Mouse (Mus musculus) embryo, embryonic 11 days (tissue): ENCODE measurements at regions not wholly inside any gene's neighbourhood (a gene's known extent, or its start where the extent isn't known, plus 50 kb on each side); places are given as distances from the start of the nearest gene placed in this dataset.
"Not testable (repeated sequence)": the region's sequence is repeated elsewhere in the genome, so short reads cannot be mapped to it uniquely, and the experiment has no call there.

Experiments used
- DNase-seq: peaks from one replicate; pipeline ENCODE4 v3.0.0-alpha.2; 2015

DNA sequence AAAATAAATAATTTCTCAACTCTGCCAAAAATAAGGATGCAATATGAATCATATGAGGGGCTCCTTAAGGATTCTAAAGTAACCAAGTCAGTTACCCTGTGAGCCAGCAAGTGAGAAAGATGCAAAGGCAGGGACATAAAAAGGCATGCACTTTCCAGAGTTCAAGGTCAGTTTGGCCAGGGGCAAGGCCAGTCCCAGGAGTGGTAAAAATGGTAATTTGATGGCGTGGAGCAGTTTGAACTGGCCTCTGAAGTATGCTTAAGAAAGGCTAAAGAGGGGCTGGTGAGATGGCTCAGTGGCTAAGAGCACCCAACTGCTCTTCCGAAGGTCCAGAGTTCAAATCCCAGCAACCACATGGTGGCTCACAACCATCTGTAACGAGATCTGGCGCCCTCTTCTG, 68.8 kb downstream of the BC005561 start:
- not testable (repeated sequence) for DNase-seq

DNA sequence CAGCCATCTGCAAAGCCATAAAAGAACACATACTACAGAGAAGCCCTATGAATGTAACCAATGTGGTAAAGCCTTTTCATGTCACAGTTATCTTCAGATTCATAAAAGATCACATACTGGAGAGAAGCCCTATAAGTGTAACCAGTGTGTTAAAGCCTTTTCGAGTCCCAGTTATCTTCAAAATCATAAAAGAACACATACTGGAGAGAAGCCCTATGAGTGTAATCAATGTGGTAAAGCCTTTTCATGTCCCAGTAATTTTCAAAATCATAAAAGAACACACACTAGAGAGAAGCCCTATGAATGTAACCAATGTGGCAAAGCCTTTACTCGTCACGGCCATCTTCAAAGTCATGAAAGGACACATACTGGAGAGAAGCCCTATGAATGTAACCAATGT, 74.2 kb downstream of the BC005561 start:
- peak; percentile 20 for DNase-seq

DNA sequence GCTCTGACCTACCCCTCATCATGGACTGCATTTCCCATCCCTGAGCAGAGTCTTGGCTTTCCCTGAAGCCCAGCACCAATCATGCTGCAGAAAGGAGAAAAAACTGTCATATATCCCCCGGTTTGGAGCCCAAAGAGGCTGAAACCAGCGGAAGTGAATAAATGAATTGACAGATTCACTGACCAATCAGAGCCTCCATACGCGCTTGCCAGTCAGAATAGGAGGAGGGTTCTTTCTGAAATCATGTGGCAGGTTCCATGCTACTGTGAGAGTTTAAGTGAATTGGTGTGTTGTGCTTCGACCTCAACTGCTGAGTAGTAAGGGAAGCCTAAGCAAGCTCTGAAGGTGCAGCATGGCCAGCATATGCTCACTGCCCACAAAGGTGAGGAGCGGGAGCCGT, 101.0 kb downstream of the BC005561 start:
- DNase-seq, result no peak
